Mouse (Mus musculus) hindbrain, embryonic 11.5 days (tissue): ENCODE results near the gene Foxo4. TPM values are rescaled to one million over a fixed set of nuclear protein-coding genes. Genes with fewer than 3 reads are reported as not detected.
A peak's percentile ranks its signal among the peaks of the same experiment; 100 is the strongest.

Experiments
- ATAC-seq: fragments of 200-750 bp; cut with Nextera tagmentation; 2 replicates; pipeline ENCODE4 v1.8.0; 2017; ENCODE audit warnings: mild to moderate bottlenecking, moderate TSS enrichment, moderate library complexity; ENCODE audit not compliant: low FRiP score
- DNase-seq: peaks from one replicate; pipeline ENCODE4 v3.0.0-alpha.2; 2015; ENCODE audit warnings: low spot score
- H3K27ac ChIP-seq: fragments of 300-500 bp; sonication (generic); 2 replicates; pipeline ENCODE4 v1.5.1; 2014; ENCODE audit warnings: mild to moderate bottlenecking, low read depth, low read length
- H3K27me3 ChIP-seq: fragments of 300-500 bp; sonication (generic); 2 replicates; pipeline ENCODE4 v1.6.1; 2014; ENCODE audit warnings: mild to moderate bottlenecking, low read length, moderate library complexity, mixed read lengths; ENCODE audit not compliant: control insufficient read depth, insufficient read depth
- H3K36me3 ChIP-seq: fragments of 300-500 bp; sonication (generic); 2 replicates; pipeline ENCODE4 v1.6.1; 2014; ENCODE audit warnings: mild to moderate bottlenecking, low read length, moderate library complexity, mixed read lengths; ENCODE audit not compliant: control insufficient read depth, insufficient read depth
- H3K4me1 ChIP-seq: fragments of 300-500 bp; sonication (generic); replicated peaks from 2 replicates; pipeline ENCODE4 v1.6.1; 2014; ENCODE audit warnings: low read length, mixed read lengths; ENCODE audit not compliant: control insufficient read depth, insufficient read depth
- H3K4me2 ChIP-seq: fragments of 300-500 bp; sonication (generic); replicated peaks from 2 replicates; pipeline ENCODE4 v1.6.1; 2014; ENCODE audit warnings: mild to moderate bottlenecking, low read depth, low read length
- H3K4me3 ChIP-seq: fragments of 300-500 bp; sonication (generic); 2 replicates; pipeline ENCODE4 v1.5.1; 2014; ENCODE audit warnings: low read depth, low read length
- H3K9ac ChIP-seq: fragments of 300-500 bp; sonication (generic); 2 replicates; pipeline ENCODE4 v1.6.1; 2014; ENCODE audit warnings: low read depth, low read length
- H3K9me3 ChIP-seq: fragments of 300-500 bp; sonication (generic); 2 replicates; pipeline ENCODE4 v1.6.1; 2016; ENCODE audit warnings: low read length; ENCODE audit not compliant: control insufficient read depth
- WGBS: fragments of 180-500 bp; shearing (Covaris S2); extraction: QIAGEN DNeasy Blood & Tissue Kit; methylation state at CpG from one replicate; pipeline ENCODE4 v1.1.7; 2014; 5-methylcytosine and 5-hydroxymethylcytosine counted together
- polyA plus RNA-seq: library from polyadenylated mRNA; unstranded; fragments of >200 nt; fragmentation: Nextera tagmentation; extraction: Ambion mirVana; gene quantifications from 2 replicates; pipeline ENCODE4 v1.2.1, GENCODE M21; 2014

Gene Foxo4
- polyA plus RNA-seq, 1 experiment from 2014 or later: 3.6 TPM

DNA sequence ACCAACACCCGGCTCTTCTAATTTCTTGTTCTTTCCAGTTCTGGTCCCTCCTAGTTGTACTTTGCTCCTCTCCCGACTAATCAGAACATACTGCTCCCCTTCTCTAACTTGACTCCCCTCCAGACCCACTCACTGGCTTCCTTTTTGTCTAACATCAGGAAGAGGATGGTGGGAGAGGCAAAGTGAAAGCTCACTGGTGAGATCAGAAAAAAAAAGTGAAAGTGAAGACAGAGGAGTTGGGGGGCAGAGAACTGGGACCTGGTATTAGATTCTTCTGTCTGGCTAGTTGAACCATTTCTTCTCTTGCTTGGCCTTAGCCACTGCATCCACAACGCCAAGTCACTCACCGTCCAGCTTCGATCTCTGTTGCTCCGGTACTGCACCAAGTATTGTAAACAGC is 12.3 kb downstream of the Foxo4 start:
- H3K9me3 ChIP-seq: no peaks in the 10 kb centered on the region
- no peak overlapping the region for H3K27ac ChIP-seq
- no peaks in the 10 kb centered on the region for H3K27me3 ChIP-seq

DNA sequence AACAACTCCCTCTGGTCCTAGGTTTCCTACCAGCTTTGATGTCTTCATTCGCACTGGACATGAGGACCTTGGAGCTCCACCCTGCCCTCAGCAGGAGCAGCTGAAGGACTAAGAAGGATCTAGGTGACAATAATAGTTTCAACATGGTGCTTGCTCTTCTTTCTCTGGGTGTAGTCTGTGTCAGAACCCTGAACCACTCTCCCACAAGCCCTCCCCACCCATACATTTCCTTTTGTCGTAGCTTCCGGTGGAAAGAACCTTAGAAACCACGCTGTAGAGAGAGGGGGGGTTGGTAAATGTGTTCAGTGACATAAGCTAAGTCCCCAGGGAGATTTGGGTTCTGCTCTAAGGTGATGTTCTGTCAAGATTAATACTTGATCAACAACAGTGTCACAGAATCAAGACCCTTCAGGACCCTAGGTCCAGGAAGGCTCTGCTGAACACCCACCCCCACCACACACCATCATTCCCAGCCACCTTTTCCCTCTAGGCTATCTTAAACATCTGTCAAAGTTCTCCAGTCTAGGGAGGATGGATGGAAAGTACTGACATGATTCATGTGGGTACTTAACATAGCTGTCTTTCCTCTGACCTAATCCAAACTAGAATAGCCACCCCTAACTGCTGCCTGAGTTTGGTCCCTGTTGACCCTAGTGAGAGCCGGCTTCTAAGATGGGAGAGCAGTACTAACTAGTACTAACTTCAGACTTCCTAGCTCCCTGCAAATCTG is 13.9 kb downstream of the Foxo4 start, which contains the start of gene Il2rg:
Il2rg (minus strand) TSS at position 231 of the 730 bp plus-strand sequence.
- H3K36me3 ChIP-seq: no peaks in the 10 kb centered on the region
- WGBS: 76% methylated on average over 5 of the region's 5 CpGs
- no peak within 1 kb of the TSS for H3K9ac ChIP-seq
- ATAC-seq (no peak), DNase-seq (no peak)
- no peak within 1 kb of the TSS for H3K4me2 ChIP-seq
- H3K4me1 ChIP-seq: no peaks in the 10 kb centered on the region
- no peak within 1 kb of the TSS for H3K4me3 ChIP-seq
- H3K27ac ChIP-seq: no peak within 1 kb of the TSS
- H3K9me3 ChIP-seq: no peaks in the 10 kb centered on the region
- no peaks in the 10 kb centered on the region for H3K27me3 ChIP-seq

More for the DNA sequence above, 12.3 kb downstream of the Foxo4 start:
- 89% methylated on average over 6 of the region's 6 CpGs for WGBS
- Histone ChIP-seq H3K36me3 (no peaks in the 10 kb centered on the region), H3K9ac (no peak overlapping the region), H3K4me3 (no peak overlapping the region), H3K4me2 (no peak overlapping the region), H3K4me1 (no peaks in the 10 kb centered on the region)
- DNase-seq: no peak
- ATAC-seq: no peak

DNA sequence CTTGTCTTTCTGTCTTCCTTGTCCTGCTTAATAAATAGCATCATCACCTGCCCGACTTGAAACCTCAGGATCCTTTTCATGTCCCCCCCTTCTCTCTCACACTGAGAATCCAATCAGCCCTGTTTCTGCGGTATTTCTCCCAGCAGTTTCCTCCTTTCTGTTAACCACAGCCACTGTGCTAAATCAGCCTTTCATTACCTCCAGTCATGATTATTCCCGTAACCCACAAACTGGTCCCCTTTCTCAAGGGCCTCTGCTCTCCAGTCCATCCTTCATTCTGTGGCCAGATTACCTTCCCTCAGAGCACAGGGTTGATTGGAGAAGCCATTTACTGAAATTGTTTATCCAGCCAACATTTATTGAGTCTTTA is 14.4 kb downstream of the Foxo4 start, which contains the start of gene Gm20489:
Gm20489 (minus strand) TSS at position 269 of the 370 bp plus-strand sequence.
- no peak within 1 kb of the TSS for H3K4me3 ChIP-seq
- no peaks in the 10 kb centered on the region for H3K36me3 ChIP-seq
- H3K27me3 ChIP-seq: no peaks in the 10 kb centered on the region
- H3K4me2 ChIP-seq: no peak within 1 kb of the TSS
- no peaks in the 10 kb centered on the region for H3K4me1 ChIP-seq
- ATAC-seq (no peak), DNase-seq (no peak)
- H3K9me3 ChIP-seq: no peaks in the 10 kb centered on the region
- WGBS: 70% methylated on average over 3 of the region's 3 CpGs
- no peak within 1 kb of the TSS for H3K27ac ChIP-seq
- no peak within 1 kb of the TSS for H3K9ac ChIP-seq

DNA sequence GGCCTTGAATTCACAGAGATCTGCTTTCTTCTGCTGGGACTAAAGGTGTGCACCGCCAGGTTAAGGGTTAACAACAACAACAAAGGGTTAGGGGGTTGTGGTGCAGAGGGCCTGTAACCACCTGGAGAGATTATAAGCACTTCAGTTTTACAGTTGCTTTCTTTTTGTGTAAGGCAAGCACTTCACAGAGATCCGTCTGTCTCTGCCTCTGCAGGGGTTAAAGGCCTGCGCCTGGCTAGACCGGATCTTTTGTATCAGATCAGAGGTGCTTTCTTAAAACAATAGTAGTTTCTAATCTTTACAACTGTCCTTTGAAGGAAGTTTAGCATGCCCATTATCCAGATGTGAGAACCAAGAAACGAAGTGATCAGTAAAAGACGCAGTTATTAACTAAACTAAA is 19.1 kb downstream of the Foxo4 start:
- Histone ChIP-seq H3K4me3 (peak overlapping the region; percentile 51), H3K9me3 (no peaks in the 10 kb centered on the region), H3K4me1 (no peaks in the 10 kb centered on the region), H3K27ac (no peak overlapping the region), H3K36me3 (no peaks in the 10 kb centered on the region), H3K27me3 (no peaks in the 10 kb centered on the region), H3K9ac (0 out of 2 replicates have a peak overlapping the region, but pooled peaks have one; percentile 5), H3K4me2 (peak overlapping the region; percentile 6; the same call in 1 of the 2 replicates)
- WGBS: 17% methylated on average over 6 of the region's 6 CpGs
- ATAC-seq: 0 out of 2 replicates have a peak, but pooled peaks have one; percentile 4
- no peak for DNase-seq

DNA sequence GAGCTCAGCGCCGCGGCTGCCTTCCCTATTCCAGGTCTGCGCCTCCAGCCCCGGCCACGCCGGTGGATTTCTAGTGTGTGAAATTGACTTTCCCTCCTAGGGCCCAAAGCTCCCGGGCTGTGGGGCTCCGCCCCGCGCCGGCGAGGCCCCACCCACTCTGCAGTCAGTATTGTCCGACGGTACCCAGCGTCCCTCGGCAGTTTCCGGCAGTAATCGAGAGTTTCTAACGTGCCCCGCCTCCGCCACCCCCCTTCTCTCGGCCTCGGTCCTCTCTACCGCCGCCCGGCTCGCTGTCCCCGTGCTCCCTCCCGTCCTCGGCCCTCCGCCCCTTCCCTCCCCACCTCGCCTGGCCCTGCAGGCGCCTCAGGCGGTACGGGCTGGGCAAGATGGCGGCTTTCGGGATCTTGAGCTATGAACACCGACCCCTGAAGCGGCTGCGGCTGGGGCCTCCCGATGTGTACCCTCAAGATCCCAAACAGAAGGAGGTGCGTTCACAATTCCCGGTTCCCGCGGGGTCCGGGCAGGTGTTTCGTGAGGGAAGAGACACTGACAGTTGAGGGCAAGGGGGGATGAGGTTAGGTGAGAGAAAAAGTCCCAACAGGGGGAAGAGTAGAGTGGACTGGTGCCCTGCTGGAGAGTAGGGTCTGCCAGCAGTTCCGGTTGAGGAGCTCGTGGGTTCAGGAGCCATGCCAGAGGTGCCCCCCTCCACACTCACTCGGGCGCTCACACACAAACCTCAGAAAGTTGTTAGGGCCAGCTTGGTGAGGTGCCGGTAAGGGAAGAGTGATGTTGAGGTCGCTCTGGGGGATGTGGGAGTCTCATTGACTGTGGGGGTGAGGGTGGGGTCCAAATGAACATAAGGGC is 19.8 kb downstream of the Foxo4 start, which contains the start of gene Med12:
Med12 (plus strand) TSS at position 156 of the 864 bp plus-strand sequence.
- H3K27ac ChIP-seq: peak within 1 kb of the TSS; percentile 58
- peak within 1 kb of the TSS; percentile 44 for H3K4me2 ChIP-seq
- peak within 1 kb of the TSS; percentile 51 for H3K4me3 ChIP-seq
- ATAC-seq: peak; percentile 99
- no peaks in the 10 kb centered on the region for H3K27me3 ChIP-seq
- 14% methylated on average over 47 of the region's 54 CpGs for WGBS
- no peaks in the 10 kb centered on the region for H3K36me3 ChIP-seq
- no peaks in the 10 kb centered on the region for H3K9me3 ChIP-seq
- DNase-seq: peak; percentile 87
- no peaks in the 10 kb centered on the region for H3K4me1 ChIP-seq
- H3K9ac ChIP-seq: peak within 1 kb of the TSS; percentile 64

DNA sequence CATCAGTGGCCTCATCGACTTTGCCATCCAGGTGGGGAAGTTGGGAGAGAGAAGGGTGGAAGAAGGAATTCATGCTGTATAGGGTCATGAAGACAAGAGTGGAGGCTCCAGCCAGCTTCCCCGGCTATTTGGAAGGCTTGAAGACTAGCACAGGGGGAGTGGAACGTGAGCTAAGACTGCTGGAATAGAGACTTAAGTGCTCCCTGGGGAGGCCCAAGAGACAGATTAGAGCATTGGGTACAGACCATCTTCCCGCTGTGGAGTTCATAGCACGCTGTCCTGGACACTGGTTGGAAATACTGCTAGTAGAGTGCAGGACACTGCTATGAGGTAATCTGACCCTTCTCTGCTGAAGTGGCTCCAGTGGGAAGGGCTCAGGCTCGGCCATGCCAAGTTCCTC is 28.5 kb downstream of the Foxo4 start:
- 74% methylated on average over 6 of the region's 6 CpGs for WGBS
- no peak for DNase-seq
- no peaks in the 10 kb centered on the region for H3K36me3 ChIP-seq

DNA sequence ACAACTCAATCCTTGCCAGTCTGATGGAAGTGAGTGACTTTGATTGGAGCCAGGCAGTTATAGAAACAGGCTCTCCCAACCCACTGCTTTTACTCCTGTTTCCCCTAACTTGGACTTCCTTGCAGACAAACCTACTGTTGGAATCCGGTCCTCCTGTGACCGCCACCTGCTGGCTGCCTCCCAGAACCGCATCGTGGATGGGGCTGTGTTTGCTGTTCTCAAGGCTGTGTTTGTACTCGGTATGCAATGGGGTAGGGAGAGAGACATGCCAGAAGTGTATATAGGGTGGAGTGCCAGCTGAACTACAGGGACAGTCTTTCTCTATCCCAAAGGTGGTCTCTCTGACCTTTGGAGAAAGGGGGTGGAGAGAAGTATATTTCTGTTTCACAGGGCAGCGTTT is 31.2 kb downstream of the Foxo4 start:
- no peaks in the 10 kb centered on the region for H3K9me3 ChIP-seq
- no peaks in the 10 kb centered on the region for H3K27me3 ChIP-seq
- WGBS: 33% methylated on average over 6 of the region's 6 CpGs
- DNase-seq: peak; percentile 65
- no peak overlapping the region for H3K9ac ChIP-seq
- no peak overlapping the region for H3K27ac ChIP-seq
- ATAC-seq: no peak
- H3K4me3 ChIP-seq: no peak overlapping the region
- no peaks in the 10 kb centered on the region for H3K36me3 ChIP-seq
- H3K4me1 ChIP-seq: no peaks in the 10 kb centered on the region
- no peak overlapping the region for H3K4me2 ChIP-seq

More for the DNA sequence above, 28.5 kb downstream of the Foxo4 start:
- H3K27me3 ChIP-seq: no peaks in the 10 kb centered on the region
- ATAC-seq: no peak
- H3K27ac ChIP-seq: no peak overlapping the region
- H3K9me3 ChIP-seq: no peaks in the 10 kb centered on the region
- no peaks in the 10 kb centered on the region for H3K4me1 ChIP-seq
- H3K4me3 ChIP-seq: no peak overlapping the region
- H3K4me2 ChIP-seq: no peak overlapping the region
- no peak overlapping the region for H3K9ac ChIP-seq

DNA sequence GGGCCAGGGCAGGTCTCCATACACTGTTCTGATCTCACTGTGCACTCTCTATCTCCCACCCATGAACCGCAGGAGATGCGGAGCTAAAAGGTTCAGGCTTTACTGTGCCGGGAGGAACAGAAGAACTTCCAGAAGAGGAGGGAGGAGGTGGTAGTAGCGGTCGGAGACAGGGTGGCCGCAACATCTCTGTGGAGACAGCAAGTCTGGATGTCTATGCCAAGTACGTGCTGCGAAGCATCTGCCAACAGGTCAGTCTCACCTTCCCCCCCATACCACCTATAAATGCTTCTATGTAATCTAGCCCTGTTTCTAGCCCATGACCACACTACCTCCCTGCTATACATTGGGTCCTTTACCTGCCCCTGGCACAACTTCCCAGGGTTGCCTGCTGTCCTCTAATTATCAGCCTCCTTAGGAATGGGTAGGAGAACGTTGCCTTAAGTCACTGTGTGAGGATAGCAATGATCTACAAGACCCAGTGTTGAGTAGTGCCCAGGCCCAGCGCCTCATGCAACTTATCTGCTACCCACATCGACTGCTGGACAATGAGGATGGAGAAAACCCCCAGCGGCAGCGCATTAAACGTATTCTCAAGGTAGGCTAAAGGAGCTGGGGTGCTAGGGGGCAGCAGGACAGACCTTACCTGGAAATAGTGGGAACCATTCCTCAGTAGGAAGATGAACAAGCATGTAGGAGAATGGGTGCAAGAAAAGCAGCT is 31.8 kb downstream of the Foxo4 start:
- no peaks in the 10 kb centered on the region for H3K27me3 ChIP-seq
- DNase-seq (no peak), ATAC-seq (no peak)
- no peak overlapping the region for H3K27ac ChIP-seq
- H3K9ac ChIP-seq: no peak overlapping the region
- no peak overlapping the region for H3K4me3 ChIP-seq
- H3K36me3 ChIP-seq: no peaks in the 10 kb centered on the region
- no peaks in the 10 kb centered on the region for H3K9me3 ChIP-seq
- H3K4me2 ChIP-seq: no peak overlapping the region
- no peaks in the 10 kb centered on the region for H3K4me1 ChIP-seq
- WGBS: 91% methylated on average over 14 of the region's 14 CpGs
